ENCODE assay signal across 9 mouse cellular contexts in genomic region chr2:71955637-71956036, GRCm38 (mm10). TPM values are rescaled to one million over a fixed set of nuclear protein-coding genes. Genes with fewer than 3 reads are reported as not detected.
DNase-seq lines count a peak whose midpoint lies in the region; ATAC-seq and TF ChIP-seq lines count a peak whose summit lies in the region.
"Had no signal": no experiment of that assay in that cellular context is flagged by ENCODE, and none has a peak within 500 bp of the region (broad histone marks: within the 10 kb centered on the region; RNA-seq: fewer than 3 reads in every experiment).

No protein-coding gene starts in this region.

- intact Hi-C loops in gastrocnemius, postnatal 14 days (cut with DNase I; ENCODE audit: low total_unique reads): loop anchor here (2.0 kb wide), 1 partner anchor 55 kb away; no protein-coding TSS in a partner anchor
- intact Hi-C loops in left cerebral cortex, adult 2 months (cut with DNase I): loop anchor here (1.0 to 5.0 kb wide), 3 partner anchors 57 to 358 kb away; no protein-coding TSS in a partner anchor

- H3K27ac ChIP-seq in left cerebral cortex, adult 2 months: no peak overlapping the region
- H3K27ac ChIP-seq: embryonic facial prominence, embryonic 13.5 days had no signal

- TF ChIP-seq CTCF in left cerebral cortex, adult 2 months (IDR thresholded peaks at IDR 0.05): peak; percentile 88

- no peak for ATAC-seq in granulocyte monocyte progenitor cell, adult 5-6 weeks (replicated peaks; ENCODE audit: poor library complexity, severe bottlenecking)

- H3K4me3 ChIP-seq in left cerebral cortex, adult 2 months: no peak overlapping the region
- H3K4me3 ChIP-seq: embryonic facial prominence, embryonic 13.5 days had no signal

- peak; percentile 68 to 77 for DNase-seq in left cerebral cortex, adult 18-20 months (ENCODE audit: low spot score in 2 of 2)
- no peak for DNase-seq in left cerebral cortex, adult 11 months (ENCODE audit: low spot score)
- DNase-seq in Muller cell, postnatal 12 days (ENCODE audit: inconsistent ontology term): peak; percentile 41
- peak; percentile 59 for DNase-seq in cerebellum, adult 8-10 months
- peak; percentile 55 for DNase-seq in gastrocnemius, postnatal 14 days
- peak; percentile 63 to 69 for DNase-seq in left cerebral cortex, adult 2 months (ENCODE audit: extremely low spot score in 1 of 2, low spot score in 2 of 2)
- peak; percentile 51 for DNase-seq in ovary, postnatal 36 days (ENCODE audit: low spot score)

RNA-seq across cellular contexts. Expression of gene Rapgef4, which starts 25.4 kb away (rescaled TPM):
- 100 to 1,000 TPM; 460 to 461 TPM for total RNA-seq in left cerebral cortex, adult 18-20 months (2021)
- total RNA-seq in gastrocnemius, postnatal 14 days (2021): 1 to 10 TPM; 2.3 to 3.2 TPM
- 100 to 1,000 TPM; 442 to 451 TPM for total RNA-seq in left cerebral cortex, adult 2 months (2021)
- 5.3 TPM in 1 of 2 replicates, not detected in the other for total RNA-seq in granulocyte monocyte progenitor cell, adult 5-6 weeks (2014; fragmentation: Nextera tagmentation)
- total RNA-seq in granulocyte monocyte progenitor cell, adult 5-6 weeks (2017): 1.2 and 2.6 TPM in 2 replicates

Comparison
In these comparisons a context has a peak if more than half of its experiments do, and no peak if none do; other contexts are left out.
1. RNA of gene Rapgef4, which starts 25.4 kb away (total RNA-seq): 460 to 461 TPM in left cerebral cortex, adult 18-20 months and 442 to 451 TPM in left cerebral cortex, adult 2 months; 1.2 to 5.3 TPM in granulocyte monocyte progenitor cell, adult 5-6 weeks and 2.3 to 3.2 TPM in gastrocnemius, postnatal 14 days; every median in the first group is over 10 times any median in the second.